ENCODE assay signal across 11 mouse cellular contexts in the genomic region with DNA sequence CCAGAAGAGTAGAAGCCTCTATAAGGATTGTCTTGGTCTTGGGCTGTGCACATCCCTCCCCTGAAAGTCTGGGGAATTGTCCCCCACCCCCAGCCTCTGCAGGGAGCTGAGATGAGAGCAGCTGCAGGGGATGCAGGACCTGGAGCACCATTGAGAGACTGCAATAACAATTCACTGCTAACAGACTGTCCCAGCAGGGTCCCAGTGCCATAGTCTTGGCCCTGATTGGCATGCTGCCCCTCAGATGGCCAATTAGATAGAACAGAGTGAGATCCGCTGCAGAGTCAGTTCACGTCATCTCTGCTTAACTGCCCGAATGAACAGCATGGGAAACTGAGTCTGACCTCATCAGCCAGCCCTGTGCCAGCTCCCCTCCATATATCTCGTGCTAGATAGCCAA.
A peak's percentile ranks its signal among the peaks of the same experiment; 100 is the strongest.
DNase-seq lines count a peak whose midpoint lies in the region; ATAC-seq and TF ChIP-seq lines count a peak whose summit lies in the region.
"Had no signal": no experiment of that assay in that cellular context is flagged by ENCODE, and none has a peak within 500 bp of the region (broad histone marks: within the 10 kb centered on the region; RNA-seq: fewer than 3 reads in every experiment).

No protein-coding gene starts in this region.

- no peak overlapping the region for H3K4me2 ChIP-seq in midbrain, embryonic 16.5 days (ENCODE audit: low read length)
- no peak overlapping the region for H3K4me2 ChIP-seq in forebrain, postnatal 0 days (ENCODE audit: low read depth)
- no peak overlapping the region for H3K4me2 ChIP-seq in kidney, embryonic 16.5 days (replicated peaks; ENCODE audit: low read depth, low read length)
- H3K4me2 ChIP-seq: liver, embryonic 13.5 days had no signal

- ATAC-seq in midbrain, embryonic 16.5 days, result peak; percentile 48; the same call in 1 of the 2 replicates
- peak; percentile 40 for ATAC-seq in forebrain, postnatal 0 days
- no peak for ATAC-seq in kidney, embryonic 16.5 days (ENCODE audit: low FRiP score, low TSS enrichment)
- ATAC-seq: CD4-positive, CD25-positive, alpha-beta regulatory T cell, adult 4 months; intestine, embryonic 16.5 days had no signal

- H3K4me3 ChIP-seq in midbrain, embryonic 16.5 days (ENCODE audit: low read depth, low read length), result no peak overlapping the region
- H3K4me3 ChIP-seq in midbrain, embryonic 10.5 days, result no peak overlapping the region
- no peak overlapping the region for H3K4me3 ChIP-seq in forebrain, postnatal 0 days (ENCODE audit: low read depth, low read length)
- no peak overlapping the region for H3K4me3 ChIP-seq in kidney, embryonic 16.5 days (ENCODE audit: low read length)
- H3K4me3 ChIP-seq: liver, embryonic 13.5 days had no signal

- no peak overlapping the region for H3K27ac ChIP-seq in midbrain, embryonic 16.5 days (ENCODE audit: low read length)
- H3K27ac ChIP-seq in midbrain, embryonic 10.5 days (replicated peaks), result no peak overlapping the region
- no peak overlapping the region for H3K27ac ChIP-seq in forebrain, postnatal 0 days (ENCODE audit: low read depth, low read length)
- no peak overlapping the region for H3K27ac ChIP-seq in kidney, embryonic 16.5 days (ENCODE audit: low read length)
- H3K27ac ChIP-seq: liver, embryonic 13.5 days had no signal

- H3K4me1 ChIP-seq in midbrain, embryonic 16.5 days (ENCODE audit: control insufficient read depth, insufficient read depth, low read length), result peaks cover 13% of the 10 kb centered on the region
- peaks cover 46% of the 10 kb centered on the region for H3K4me1 ChIP-seq in midbrain, embryonic 10.5 days
- no peaks in the 10 kb centered on the region for H3K4me1 ChIP-seq in forebrain, postnatal 0 days (ENCODE audit: insufficient read depth)
- peaks cover 10% of the 10 kb centered on the region; the same call in 1 of the 2 replicates for H3K4me1 ChIP-seq in kidney, embryonic 16.5 days (ENCODE audit: insufficient read depth, low read length)
- H3K4me1 ChIP-seq: liver, embryonic 13.5 days had no signal

- H3K36me3 ChIP-seq in midbrain, embryonic 16.5 days (ENCODE audit: control insufficient read depth, insufficient read depth, low read length), result peaks cover 4% of the 10 kb centered on the region; the same call in 1 of the 2 replicates
- H3K36me3 ChIP-seq in midbrain, embryonic 10.5 days, result no peaks in the 10 kb centered on the region
- no peaks in the 10 kb centered on the region for H3K36me3 ChIP-seq in forebrain, postnatal 0 days (ENCODE audit: insufficient read depth)
- no peaks in the 10 kb centered on the region for H3K36me3 ChIP-seq in kidney, embryonic 16.5 days (ENCODE audit: insufficient read depth, low read length)
- H3K36me3 ChIP-seq: liver, embryonic 13.5 days had no signal

- no peaks in the 10 kb centered on the region for H3K9me3 ChIP-seq in midbrain, embryonic 16.5 days (replicated peaks; ENCODE audit: control insufficient read depth, low read length, poor library complexity, severe bottlenecking)
- no peaks in the 10 kb centered on the region for H3K9me3 ChIP-seq in midbrain, embryonic 10.5 days (replicated peaks)
- H3K9me3 ChIP-seq in forebrain, postnatal 0 days (ENCODE audit: low read length), result no peaks in the 10 kb centered on the region
- no peaks in the 10 kb centered on the region for H3K9me3 ChIP-seq in kidney, embryonic 16.5 days (ENCODE audit: low read length)
- H3K9me3 ChIP-seq: liver, embryonic 13.5 days had no signal

- 62% methylated on average over 4 of the region's 4 CpGs for WGBS in midbrain, embryonic 16.5 days
- 67% methylated on average over 4 of the region's 4 CpGs for WGBS in midbrain, embryonic 10.5 days
- 32% methylated on average over 4 of the region's 4 CpGs for WGBS in forebrain, postnatal 0 days
- 62% methylated on average over 4 of the region's 4 CpGs for WGBS in kidney, embryonic 16.5 days

- no peak overlapping the region for H3K9ac ChIP-seq in midbrain, embryonic 16.5 days (ENCODE audit: low read depth, low read length)
- H3K9ac ChIP-seq in forebrain, postnatal 0 days, result no peak overlapping the region
- no peak overlapping the region for H3K9ac ChIP-seq in kidney, embryonic 16.5 days (replicated peaks; ENCODE audit: low read length)
- H3K9ac ChIP-seq: liver, embryonic 13.5 days had no signal

- H3K27me3 ChIP-seq in midbrain, embryonic 16.5 days (ENCODE audit: control insufficient read depth, insufficient read depth, low read depth, low read length), result no peaks in the 10 kb centered on the region
- peaks cover 9% of the 10 kb centered on the region; the same call in 1 of the 2 replicates for H3K27me3 ChIP-seq in midbrain, embryonic 10.5 days (ENCODE audit: low read depth, poor library complexity, severe bottlenecking)
- H3K27me3 ChIP-seq in forebrain, postnatal 0 days (ENCODE audit: insufficient read depth, low read length), result no peaks in the 10 kb centered on the region
- H3K27me3 ChIP-seq in kidney, embryonic 16.5 days (ENCODE audit: insufficient read depth, low read length), result peaks cover 4% of the 10 kb centered on the region; the same call in 1 of the 2 replicates
- H3K27me3 ChIP-seq: liver, embryonic 13.5 days had no signal

- no peak for TF ChIP-seq CTCF in forebrain, postnatal 0 days (IDR thresholded peaks at IDR 0.05; ENCODE audit: low read depth)

- DNase-seq in midbrain, embryonic 10.5 days (ENCODE audit: low spot score), result no peak
- DNase-seq in cerebellum, postnatal 14 days, result peak; percentile 85 to 86
- DNase-seq in forebrain, postnatal 0 days, result no peak
- DNase-seq in retina, postnatal 1 day, result peak; percentile 77
- no peak for DNase-seq in adrenal gland, postnatal 10 days
- DNase-seq: liver, embryonic 13.5 days; lung, postnatal 14 days had no signal

Comparison
In these comparisons a context has a peak if more than half of its experiments do, and no peak if none do; other contexts are left out.
1. DNase-seq: peak in cerebellum, postnatal 14 days (2 of 2) and retina, postnatal 1 day (single experiment); none in midbrain, embryonic 10.5 days (single experiment), forebrain, postnatal 0 days (single experiment) and adrenal gland, postnatal 10 days (single experiment).